Mouse (Mus musculus): ENCODE data around the gene Prkca. TPM values are rescaled to one million over a fixed set of nuclear protein-coding genes. Genes with fewer than 3 reads are reported as not detected.

Prkca gene
- total and polyA plus RNA-seq, 3 experiments = 11.6 to 33.4 (median 32.2) TPM

DNA sequence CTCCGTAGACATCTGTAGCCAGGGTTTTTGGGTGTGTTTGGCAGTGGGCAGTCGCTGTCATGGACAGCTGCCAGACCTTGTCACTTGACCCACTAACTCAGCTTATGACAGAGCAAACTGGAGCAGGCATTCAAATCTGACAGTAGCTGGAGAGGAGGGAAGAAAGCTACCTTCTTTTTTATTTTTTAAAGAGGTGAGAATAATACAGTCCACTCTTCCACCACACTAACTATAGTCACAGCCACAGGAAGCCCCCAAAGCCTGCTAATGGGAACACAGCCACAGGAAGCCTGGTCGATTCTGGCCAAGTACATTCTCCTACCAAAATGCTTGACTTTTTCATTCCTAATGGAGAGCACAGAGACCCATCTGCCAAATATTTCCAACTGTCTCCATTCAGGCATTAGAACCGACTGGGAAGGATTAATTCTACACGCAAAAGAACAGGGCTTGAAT lies 84.9 kb downstream of the Prkca start:
- TF ChIP-seq POLR2A (IDR thresholded peaks at IDR 0.05; ENCODE audit: insufficient read depth, low read depth, low read length) = no peak
- no peak for TF ChIP-seq EP300 (IDR thresholded peaks at IDR 0.05; ENCODE audit: insufficient read depth, low read depth, low read length)
- TF ChIP-seq CTCF (IDR thresholded peaks at IDR 0.05) = no peak
- Histone ChIP-seq H3K4me3 (no peak overlapping the region), H3K27me3 (ENCODE audit: control insufficient read depth, insufficient read depth, low read length) (no peaks in the 10 kb centered on the region), H3K4me1 (ENCODE audit: control insufficient read depth, insufficient read depth, low read length) (peaks cover 12% of the 10 kb centered on the region), H3K36me3 (ENCODE audit: control insufficient read depth, insufficient read depth, low read length) (peaks cover 2% of the 10 kb centered on the region; the same call in 1 of the 2 replicates), H3K79me2 (replicated peaks; ENCODE audit: control insufficient read depth, insufficient read depth, low read length) (no peaks in the 10 kb centered on the region), H3K27ac (peak overlapping the region; percentile 69), H3K9ac (ENCODE audit: low read depth, low read length) (no peak overlapping the region)
- peak; percentile 56 to 70 for DNase-seq
- 11% methylated on average over 5 of the region's 5 CpGs for WGBS
- intact Hi-C loops (cut with DNase I) = loop anchor here (5.0 kb wide), 1 partner anchor 83 kb away; the partner anchor contains the start of genes Apoh and Prkca

GRCm38 (mm10) chr11:108257921-108258320 lies 85.8 kb downstream of the Prkca start:
- intact Hi-C loops (cut with DNase I) = loop anchor here (5.0 kb wide), 1 partner anchor 84 kb away; the partner anchor contains the start of genes Apoh and Prkca
- WGBS = 24% methylated on average over 8 of the region's 8 CpGs
- Histone ChIP-seq H3K9ac (ENCODE audit: low read depth, low read length) (no peak overlapping the region), H3K27ac (peak overlapping the region; percentile 69), H3K4me1 (ENCODE audit: control insufficient read depth, insufficient read depth, low read length) (peaks cover 12% of the 10 kb centered on the region), H3K79me2 (replicated peaks; ENCODE audit: control insufficient read depth, insufficient read depth, low read length) (no peaks in the 10 kb centered on the region), H3K36me3 (ENCODE audit: control insufficient read depth, insufficient read depth, low read length) (peaks cover 2% of the 10 kb centered on the region; the same call in 1 of the 2 replicates), H3K27me3 (ENCODE audit: control insufficient read depth, insufficient read depth, low read length) (no peaks in the 10 kb centered on the region), H3K4me3 (no peak overlapping the region)
- DNase-seq = no peak
- TF ChIP-seq CTCF (IDR thresholded peaks at IDR 0.05) (no peak), POLR2A (IDR thresholded peaks at IDR 0.05; ENCODE audit: insufficient read depth, low read depth, low read length) (no peak), EP300 (IDR thresholded peaks at IDR 0.05; ENCODE audit: insufficient read depth, low read depth, low read length) (no peak)

GRCm38 (mm10) chr11:108254681-108255080 lies 89.0 kb downstream of the Prkca start:
- H3K27ac ChIP-seq = no peak overlapping the region
- intact Hi-C loops (cut with DNase I) = loop anchor here (5.0 kb wide), 1 partner anchor 88 kb away; the partner anchor contains the start of genes Apoh and Prkca
- TF ChIP-seq CTCF (IDR thresholded peaks at IDR 0.05) (no peak), EP300 (IDR thresholded peaks at IDR 0.05; ENCODE audit: insufficient read depth, low read depth, low read length) (no peak), POLR2A (IDR thresholded peaks at IDR 0.05; ENCODE audit: insufficient read depth, low read depth, low read length) (no peak)
- peaks cover 8% of the 10 kb centered on the region for H3K4me1 ChIP-seq (ENCODE audit: control insufficient read depth, insufficient read depth, low read length)
- WGBS = 43% methylated on average over 5 of the region's 5 CpGs
- no peak overlapping the region for H3K9ac ChIP-seq (ENCODE audit: low read depth, low read length)
- no peaks in the 10 kb centered on the region for H3K27me3 ChIP-seq (ENCODE audit: control insufficient read depth, insufficient read depth, low read length)
- DNase-seq = no peak
- no peak overlapping the region for H3K4me3 ChIP-seq
- H3K79me2 ChIP-seq (replicated peaks; ENCODE audit: control insufficient read depth, insufficient read depth, low read length) = no peaks in the 10 kb centered on the region
- H3K36me3 ChIP-seq (ENCODE audit: control insufficient read depth, insufficient read depth, low read length) = peaks cover 2% of the 10 kb centered on the region; the same call in 1 of the 2 replicates

- DNase-seq = no peak
- no peaks in the 10 kb centered on the region for H3K79me2 ChIP-seq (replicated peaks; ENCODE audit: control insufficient read depth, insufficient read depth, low read length)
- no peak for TF ChIP-seq EP300 (IDR thresholded peaks at IDR 0.05; ENCODE audit: insufficient read depth, low read depth, low read length)
- TF ChIP-seq CTCF (IDR thresholded peaks at IDR 0.05) = no peak
- TF ChIP-seq POLR2A (IDR thresholded peaks at IDR 0.05; ENCODE audit: insufficient read depth, low read depth, low read length) = no peak
- H3K4me3 ChIP-seq = no peak overlapping the region
- H3K36me3 ChIP-seq (ENCODE audit: control insufficient read depth, insufficient read depth, low read length) = no peaks in the 10 kb centered on the region
- 83% methylated on average over 7 of the region's 7 CpGs for WGBS
- H3K9ac ChIP-seq (ENCODE audit: low read depth, low read length) = no peak overlapping the region
- intact Hi-C loops (cut with DNase I) = no loop called here
- H3K27ac ChIP-seq = no peak overlapping the region
- H3K4me1 ChIP-seq (ENCODE audit: control insufficient read depth, insufficient read depth, low read length) = peaks cover 4% of the 10 kb centered on the region
- no peaks in the 10 kb centered on the region for H3K27me3 ChIP-seq (ENCODE audit: control insufficient read depth, insufficient read depth, low read length)
Measured at GRCm38 (mm10) chr11:108251924-108252775, 91.6 kb downstream of the Prkca start.

- H3K4me1 ChIP-seq (ENCODE audit: control insufficient read depth, insufficient read depth, low read length) = peaks cover 6% of the 10 kb centered on the region
- no peaks in the 10 kb centered on the region for H3K27me3 ChIP-seq (ENCODE audit: control insufficient read depth, insufficient read depth, low read length)
- intact Hi-C loops (cut with DNase I) = no loop called here
- H3K4me3 ChIP-seq = no peak overlapping the region
- no peak for DNase-seq
- WGBS = 69% methylated on average over 13 of the region's 13 CpGs
- no peak overlapping the region for H3K27ac ChIP-seq
- H3K36me3 ChIP-seq (ENCODE audit: control insufficient read depth, insufficient read depth, low read length) = no peaks in the 10 kb centered on the region
- no peaks in the 10 kb centered on the region for H3K79me2 ChIP-seq (replicated peaks; ENCODE audit: control insufficient read depth, insufficient read depth, low read length)
- TF ChIP-seq POLR2A (IDR thresholded peaks at IDR 0.05; ENCODE audit: insufficient read depth, low read depth, low read length) = no peak
- TF ChIP-seq CTCF (IDR thresholded peaks at IDR 0.05) = no peak
- no peak for TF ChIP-seq EP300 (IDR thresholded peaks at IDR 0.05; ENCODE audit: insufficient read depth, low read depth, low read length)
- H3K9ac ChIP-seq (ENCODE audit: low read depth, low read length) = no peak overlapping the region
Measured at GRCm38 (mm10) chr11:108250829-108251637, 92.7 kb downstream of the Prkca start.

Measured in heart, adult 2 months (tissue).